Mouse (Mus musculus) layer of hippocampus, postnatal 36 days (tissue): ENCODE data around the gene Usp15. TPM values are rescaled to one million over a fixed set of nuclear protein-coding genes. Genes with fewer than 3 reads are reported as not detected.
"Not testable (repeated sequence)": the region's sequence is repeated elsewhere in the genome, so short reads cannot be mapped to it uniquely, and the experiment has no call there.

Experiments
- DNase-seq, 2 experiments: peaks; one replicate each; pipeline ENCODE4 v3.0.0; 2022
- total RNA-seq, 2 experiments: library from RNA; stranded (reverse); gene quantifications; 2 replicates each; pipeline ENCODE4 v1.2.3; 2021

The Usp15 gene
- total RNA-seq = 10 to 100 TPM; 98.9 to 99.7 TPM

- peak; percentile 92 to 94 for DNase-seq
These were observed at the start of gene Usp15 for GRCm38 (mm10) chr10:123196835-123197559. Gene Usp15, minus strand, starts transcription at chr10:123196995.

- DNase-seq = no peak
These were observed 32.6 kb upstream of the Usp15 start for GRCm38 (mm10) chr10:123229420-123229819.

- DNase-seq = no peak
These were observed 26.0 kb upstream of the Usp15 start for GRCm38 (mm10) chr10:123222785-123223184.

- DNase-seq = no peak
These were observed 12.7 kb upstream of the Usp15 start for GRCm38 (mm10) chr10:123209517-123209916.

GRCm38 (mm10) chr10:123208336-123208735, 11.5 kb upstream of the Usp15 start:
- DNase-seq = no peak

- no peak for DNase-seq
These were observed 9.3 kb upstream of the Usp15 start for GRCm38 (mm10) chr10:123206074-123206473.

GRCm38 (mm10) chr10:123205364-123205763, 8.6 kb upstream of the Usp15 start:
- DNase-seq = not testable (repeated sequence)

- DNase-seq = no peak
These were observed 5.4 kb upstream of the Usp15 start for GRCm38 (mm10) chr10:123201981-123202758.

- no peak for DNase-seq
These were observed 4.6 kb upstream of the Usp15 start for GRCm38 (mm10) chr10:123201436-123201835.

GRCm38 (mm10) chr10:123200996-123201395, 4.2 kb upstream of the Usp15 start:
- DNase-seq = no peak

GRCm38 (mm10) chr10:123200320-123200659, 3.5 kb upstream of the Usp15 start:
- DNase-seq = no peak

- DNase-seq = no peak
These were observed 3.0 kb upstream of the Usp15 start for GRCm38 (mm10) chr10:123199615-123200319.

- no peak for DNase-seq
These were observed 2.3 kb upstream of the Usp15 start for GRCm38 (mm10) chr10:123199119-123199518.

GRCm38 (mm10) chr10:123198183-123198582, 1.4 kb upstream of the Usp15 start:
- no peak for DNase-seq

GRCm38 (mm10) chr10:123195961-123196834, 597 bp downstream of the Usp15 start:
- DNase-seq = no peak

GRCm38 (mm10) chr10:123195501-123195900, 1.3 kb downstream of the Usp15 start:
- no peak for DNase-seq

GRCm38 (mm10) chr10:123191038-123191437, 5.8 kb downstream of the Usp15 start:
- no peak for DNase-seq

- no peak for DNase-seq
These were observed 9.5 kb downstream of the Usp15 start for GRCm38 (mm10) chr10:123187337-123187736.

- DNase-seq = no peak
These were observed 10.9 kb downstream of the Usp15 start for GRCm38 (mm10) chr10:123185907-123186306.

GRCm38 (mm10) chr10:123183743-123184142, 13.1 kb downstream of the Usp15 start:
- DNase-seq = no peak

GRCm38 (mm10) chr10:123183243-123183642, 13.6 kb downstream of the Usp15 start:
- DNase-seq = no peak

- DNase-seq = no peak
These were observed 14.4 kb downstream of the Usp15 start for GRCm38 (mm10) chr10:123182391-123182790.
